Mouse (Mus musculus): ENCODE measurements around the gene Cyp2ab1.

DNA sequence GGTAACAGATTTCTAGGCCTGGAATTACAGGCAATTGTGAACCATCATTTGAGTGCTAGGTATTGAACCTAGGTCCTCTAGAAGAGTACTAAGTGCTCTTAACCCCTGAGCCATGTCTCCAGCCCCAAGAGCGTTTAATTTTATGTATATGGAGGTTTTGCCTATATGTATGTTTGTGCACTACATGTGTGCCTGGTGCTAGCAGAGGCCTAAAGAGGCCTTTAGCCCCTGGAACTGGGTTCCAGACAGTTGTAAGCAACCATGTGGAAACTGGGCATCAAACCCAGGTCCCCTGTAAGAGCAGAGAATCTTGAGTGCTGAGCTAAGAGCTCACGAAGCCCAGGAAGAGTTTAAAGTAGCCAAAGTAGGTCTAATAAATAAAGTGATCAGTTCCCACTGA is 25.1 kb downstream of the Cyp2ab1 start:
- TF ChIP-seq EP300 (IDR thresholded peaks at IDR 0.05; ENCODE audit: low read depth) (no peak), CTCF (IDR thresholded peaks at IDR 0.05; ENCODE audit: low read depth) (no peak)
